Mouse (Mus musculus) embryo, embryonic 11 days (tissue): ENCODE measurements around the gene Rtp3.

Experiments used
- DNase-seq: peaks from one replicate; pipeline ENCODE4 v3.0.0-alpha.2; 2015

Rtp3 gene

GRCm38 (mm10) chr9:110937506-110938490 is 52.6 kb downstream of the Rtp3 start:
- DNase-seq = peak; percentile 61

- no peak for DNase-seq
Observed at GRCm38 (mm10) chr9:110935941-110936340, 54.4 kb downstream of the Rtp3 start.
